Mouse (Mus musculus) lung, adult 2 months (tissue): Measurements from ENCODE around the gene Adam19.

Experiments
- CTCF ChIP-seq: fragments of 200-500 bp; IDR thresholded peaks from 2 replicates; pipeline ENCODE4 v1.5.1; 2011; ENCODE audit warnings: mild to moderate bottlenecking, low read length, control low read depth; ENCODE audit not compliant: insufficient read depth
- POLR2A ChIP-seq: fragments of 200-500 bp; IDR thresholded peaks from 2 replicates; pipeline ENCODE4 v1.6.1; 2011; ENCODE audit warnings: low read depth, mild to moderate bottlenecking, control low read depth, low read length, borderline replicate concordance; ENCODE audit errors: extremely low read depth

DNA sequence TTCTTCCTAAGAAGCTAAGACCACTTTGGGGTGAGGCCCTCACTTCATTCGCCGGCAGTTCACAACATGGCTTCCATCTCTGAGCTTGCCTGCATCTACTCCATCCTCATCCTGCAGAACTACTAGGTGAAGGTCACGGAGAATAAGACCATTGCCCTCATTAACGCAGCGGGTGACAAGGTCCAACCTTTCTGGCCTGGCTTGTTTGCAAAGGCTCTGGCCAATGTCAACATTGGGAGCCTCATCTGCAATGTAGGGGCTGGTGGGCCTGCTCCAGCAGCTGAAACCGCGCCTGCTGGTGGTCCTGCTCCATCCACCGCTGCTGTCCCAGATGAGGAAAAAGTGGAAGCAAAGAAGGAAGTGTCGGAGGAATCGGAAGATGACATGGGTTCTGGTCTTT lies 19.4 kb upstream of the Adam19 start:
- TF ChIP-seq CTCF = no peak
- no peak for TF ChIP-seq POLR2A
